Mouse (Mus musculus) right cerebral cortex, postnatal 14 days (tissue): ENCODE results near the gene St6gal1.

ENCODE experiments used
- DNase-seq: peaks from one replicate; pipeline ENCODE4 v3.0.0; 2022

The St6gal1 gene

DNA sequence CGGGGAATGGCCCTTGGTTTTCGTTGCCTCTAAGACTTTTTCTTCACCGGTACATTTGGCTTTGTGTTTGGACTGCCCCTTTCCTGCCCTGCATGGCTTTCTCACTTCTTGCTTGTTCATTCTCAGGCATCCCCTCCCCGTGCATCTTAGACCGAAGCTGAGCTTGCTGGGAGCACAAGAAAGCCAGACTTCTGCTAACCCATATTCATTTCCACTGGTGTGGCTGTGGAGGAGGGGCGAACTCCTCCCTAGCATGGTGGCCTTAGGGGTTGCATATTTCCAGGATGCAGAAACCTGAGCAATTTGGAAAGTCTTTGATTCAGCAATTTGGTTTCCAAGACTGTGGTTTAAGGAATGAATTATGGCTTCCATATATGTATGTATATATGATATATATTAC, 29.1 kb downstream of the St6gal1 start:
- no peak for DNase-seq

DNA sequence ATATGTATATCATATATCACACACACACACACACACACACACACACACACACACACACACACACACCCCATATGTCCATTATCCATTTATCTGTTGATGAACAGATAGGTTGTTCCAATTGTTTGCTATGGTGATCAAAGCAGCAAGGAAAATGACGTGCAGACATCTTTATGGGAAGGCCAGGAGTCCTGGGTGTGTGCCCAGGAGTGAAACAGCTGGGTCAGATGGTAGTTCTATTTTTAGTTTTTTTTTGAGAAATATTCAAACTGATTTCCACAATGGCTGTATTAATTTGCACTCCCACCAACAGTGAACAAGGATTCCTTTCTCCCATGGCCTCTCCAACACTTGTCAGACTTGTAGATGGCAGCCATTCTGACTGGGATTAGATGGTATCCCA, 29.5 kb downstream of the St6gal1 start:
- DNase-seq, result no peak

DNA sequence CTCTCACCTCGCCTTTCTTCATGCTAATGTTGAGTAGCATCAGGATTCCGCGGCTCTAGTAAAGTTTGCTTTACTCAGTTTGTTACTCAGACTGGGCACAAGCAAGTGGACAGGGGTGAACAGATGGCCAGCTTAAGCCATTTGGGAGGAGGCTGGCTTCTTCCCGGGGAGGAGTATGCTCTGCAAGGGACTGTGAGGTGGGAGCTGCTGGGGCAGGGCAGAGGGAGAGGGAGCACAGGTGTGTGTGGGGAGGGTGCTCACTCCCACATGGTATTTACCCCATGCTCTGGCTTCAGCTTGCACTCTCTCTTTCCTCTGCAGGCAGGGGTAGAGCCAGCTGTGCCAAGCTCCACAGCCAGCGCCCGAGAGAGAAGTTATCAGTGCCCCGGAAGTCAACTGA, 32.1 kb downstream of the St6gal1 start:
- DNase-seq, result no peak

DNA sequence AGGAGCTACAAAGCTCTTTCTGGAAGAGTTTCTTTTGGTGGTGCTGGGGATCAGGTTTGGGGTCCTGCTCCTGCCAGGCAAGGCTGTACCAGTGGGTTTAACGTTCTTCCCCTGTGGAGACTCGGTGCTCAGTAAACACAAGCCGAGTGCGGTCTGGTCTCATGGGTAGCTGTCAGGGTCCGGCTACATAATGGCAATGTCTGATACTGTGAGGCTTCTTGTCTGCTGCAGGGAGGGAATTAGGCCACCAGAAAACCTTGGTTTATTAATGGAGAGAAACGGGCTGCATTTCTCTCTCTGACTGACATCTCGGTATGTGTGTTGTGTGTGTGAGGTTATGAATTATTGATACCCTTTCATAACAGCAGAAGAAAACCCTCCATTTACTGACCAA, 33.9 kb downstream of the St6gal1 start:
- DNase-seq, result no peak

GRCm38 (mm10) chr16:23258823-23259457, 34.4 kb downstream of the St6gal1 start:
- no peak for DNase-seq

DNA sequence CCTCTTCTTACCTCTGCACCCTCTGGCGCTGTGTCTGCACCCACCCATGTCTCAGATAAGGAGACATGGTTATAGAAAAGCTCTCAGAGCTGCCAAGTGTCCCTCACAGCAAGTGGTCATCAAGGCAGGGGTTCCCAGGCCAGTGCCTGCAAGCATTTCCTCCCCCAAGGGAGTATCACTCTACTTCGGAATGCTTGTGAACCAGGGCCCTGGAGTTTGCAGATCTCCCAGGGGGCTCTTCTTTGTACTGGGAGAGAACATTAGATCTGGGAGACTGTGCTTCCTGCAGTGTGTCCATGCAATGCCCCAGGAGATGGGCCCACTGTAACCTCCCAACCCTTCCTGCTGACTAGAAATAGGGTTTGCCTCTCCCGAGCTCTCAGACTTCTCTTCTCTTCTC, 35.0 kb downstream of the St6gal1 start:
- DNase-seq, result no peak

GRCm38 (mm10) chr16:23262131-23262768, 37.7 kb downstream of the St6gal1 start:
- DNase-seq, result no peak

- DNase-seq, result no peak
Observed at GRCm38 (mm10) chr16:23262846-23263245, 38.3 kb downstream of the St6gal1 start.

GRCm38 (mm10) chr16:23264999-23265398, 40.5 kb downstream of the St6gal1 start:
- DNase-seq, result no peak

- no peak for DNase-seq
Observed at GRCm38 (mm10) chr16:23265481-23265880, 40.9 kb downstream of the St6gal1 start.

- DNase-seq, result no peak
Observed at GRCm38 (mm10) chr16:23266293-23266692, 41.8 kb downstream of the St6gal1 start.

GRCm38 (mm10) chr16:23266896-23267295, 42.4 kb downstream of the St6gal1 start:
- no peak for DNase-seq

- no peak for DNase-seq
Observed at GRCm38 (mm10) chr16:23268231-23268630, 43.7 kb downstream of the St6gal1 start.

DNA sequence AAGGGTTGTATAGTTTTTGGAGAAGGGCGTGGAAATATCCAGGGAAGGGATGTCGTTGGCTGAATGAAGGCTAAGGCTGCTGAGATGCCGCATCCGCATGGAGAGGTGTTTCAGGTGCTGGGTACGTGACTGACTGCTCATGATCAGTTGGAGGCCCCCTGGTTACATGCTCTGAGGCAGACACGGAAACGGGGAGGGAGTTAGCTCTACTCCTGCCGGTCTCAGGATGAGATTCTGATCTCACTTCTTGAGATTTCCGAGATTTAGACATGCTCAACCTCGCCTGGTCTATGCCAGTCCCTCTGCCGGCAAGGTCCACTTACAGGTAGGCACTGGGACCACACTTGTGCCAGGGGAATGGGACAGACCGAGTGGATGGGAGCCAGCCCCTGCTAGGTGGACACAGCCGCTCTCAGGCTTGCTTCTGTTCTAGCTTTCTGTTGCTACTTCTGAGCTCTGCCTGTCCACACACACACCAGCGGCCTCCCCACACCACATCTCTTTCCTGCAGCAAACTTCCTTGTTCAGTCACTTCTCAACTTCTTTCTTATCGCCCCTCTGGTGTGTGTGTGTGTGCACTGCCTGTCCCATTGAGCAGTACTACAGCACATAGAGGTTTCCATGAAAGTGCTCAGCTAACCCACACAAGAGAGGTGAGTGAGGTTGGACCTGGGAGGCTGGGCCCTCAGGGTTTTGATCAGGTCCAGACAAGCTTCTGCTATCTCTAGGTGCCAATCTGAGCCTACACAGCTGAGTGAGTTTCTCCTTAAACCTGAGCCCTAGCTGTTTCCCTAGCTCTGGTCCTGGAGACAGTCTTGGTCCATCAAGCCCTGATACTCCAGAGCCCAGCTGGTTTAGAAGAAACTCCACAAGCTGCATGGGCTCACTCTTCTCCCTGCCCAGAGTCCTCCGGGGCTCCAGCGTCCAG, 44.8 kb downstream of the St6gal1 start:
- DNase-seq, result no peak

DNA sequence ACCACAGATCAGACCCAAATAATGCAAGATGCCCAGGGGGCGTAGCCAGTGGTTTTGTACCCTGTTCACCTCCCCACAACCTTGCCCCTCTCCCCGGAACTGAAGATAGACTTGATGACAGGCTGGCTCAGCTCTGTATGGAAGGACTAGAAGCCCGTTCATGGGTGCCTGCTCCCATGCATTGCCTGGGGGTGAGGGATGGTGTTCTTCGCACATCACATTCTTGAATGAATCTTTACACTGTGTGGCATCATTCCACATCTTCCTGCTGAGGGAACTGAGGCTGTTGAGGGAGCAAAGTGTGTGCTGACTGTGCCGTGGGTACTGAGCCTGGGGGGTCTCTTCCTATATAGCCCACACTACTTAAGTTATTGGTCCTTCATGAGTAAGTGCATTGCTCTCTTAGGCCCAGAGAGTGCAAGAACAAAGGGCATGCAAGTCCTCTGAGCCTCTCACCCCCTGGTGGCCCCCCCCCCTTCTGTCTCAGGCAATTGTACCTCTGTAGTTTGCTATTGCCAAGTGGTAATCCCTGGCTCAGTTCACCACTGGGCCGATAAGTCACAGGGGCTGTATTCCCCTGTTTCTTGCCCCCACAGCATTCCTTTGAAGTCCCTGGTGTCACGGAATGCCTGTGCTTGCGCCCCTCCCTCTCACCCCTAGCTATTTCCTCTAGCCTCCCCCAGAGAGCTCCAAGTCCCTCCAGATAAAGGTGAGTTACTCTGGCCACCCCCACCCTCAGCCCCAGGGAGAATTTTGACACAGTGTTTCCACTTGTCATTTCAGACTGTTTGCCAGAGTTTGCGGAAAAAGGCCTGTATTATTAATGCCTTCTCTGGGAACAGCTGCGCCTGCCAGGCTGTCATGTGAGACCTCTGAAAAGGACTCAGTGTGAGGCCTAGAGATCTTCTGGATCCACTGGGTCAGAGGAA, 45.7 kb downstream of the St6gal1 start:
- DNase-seq, result no peak

DNA sequence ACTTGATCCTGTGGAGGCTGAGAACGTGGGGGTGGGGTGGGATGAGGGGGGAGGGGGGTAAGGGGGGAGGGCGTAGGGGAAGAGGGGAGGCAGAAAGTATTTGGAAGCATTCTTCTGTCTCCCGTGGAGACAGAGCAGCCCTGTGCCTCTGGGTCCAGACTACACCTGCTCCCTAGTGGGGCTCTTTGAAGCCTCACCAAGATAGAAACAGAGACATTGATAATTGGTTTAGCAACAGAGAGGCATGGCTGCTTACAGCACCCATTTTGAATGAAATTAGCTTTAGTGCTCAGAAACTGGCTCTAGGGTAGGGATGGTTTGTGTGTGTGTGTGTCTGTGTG, 46.3 kb downstream of the St6gal1 start:
- DNase-seq, result no peak

DNA sequence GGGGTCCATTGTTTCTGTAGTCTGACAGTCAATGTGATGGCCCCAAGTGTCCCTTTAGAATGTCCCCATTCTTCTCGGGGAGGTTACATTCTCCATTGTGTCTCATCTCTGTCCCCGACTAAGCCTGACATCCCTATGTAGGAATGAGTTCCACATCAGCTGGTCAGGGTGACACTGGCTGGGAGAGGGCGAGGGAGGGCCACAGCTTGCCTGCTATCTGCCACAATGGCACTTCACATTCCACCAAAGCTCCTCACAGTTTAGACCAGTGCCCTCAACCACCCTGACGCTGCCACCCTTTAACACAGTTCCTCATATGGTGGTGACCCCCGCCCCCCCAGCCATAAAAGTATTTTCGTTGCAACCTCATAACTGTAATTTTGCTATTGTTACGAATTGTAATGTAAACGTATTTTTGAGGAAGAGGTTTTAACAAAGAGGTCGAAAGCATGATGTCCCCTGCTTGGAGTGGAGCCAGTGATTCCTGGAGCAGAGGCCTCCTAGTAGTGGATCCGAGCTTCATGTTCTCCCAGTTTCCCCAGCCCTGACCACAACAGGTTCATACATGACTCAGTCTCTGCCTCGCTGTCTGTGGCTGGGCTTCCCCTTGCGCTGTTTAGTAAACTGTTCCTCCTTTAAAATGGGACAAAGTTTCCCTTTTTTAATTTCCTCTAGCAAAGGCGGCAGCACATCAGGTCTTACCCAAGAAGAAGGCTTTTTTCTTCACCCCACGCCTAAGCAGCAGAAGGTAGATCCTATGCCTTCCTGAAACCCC, 47.4 kb downstream of the St6gal1 start:
- DNase-seq, result no peak

DNA sequence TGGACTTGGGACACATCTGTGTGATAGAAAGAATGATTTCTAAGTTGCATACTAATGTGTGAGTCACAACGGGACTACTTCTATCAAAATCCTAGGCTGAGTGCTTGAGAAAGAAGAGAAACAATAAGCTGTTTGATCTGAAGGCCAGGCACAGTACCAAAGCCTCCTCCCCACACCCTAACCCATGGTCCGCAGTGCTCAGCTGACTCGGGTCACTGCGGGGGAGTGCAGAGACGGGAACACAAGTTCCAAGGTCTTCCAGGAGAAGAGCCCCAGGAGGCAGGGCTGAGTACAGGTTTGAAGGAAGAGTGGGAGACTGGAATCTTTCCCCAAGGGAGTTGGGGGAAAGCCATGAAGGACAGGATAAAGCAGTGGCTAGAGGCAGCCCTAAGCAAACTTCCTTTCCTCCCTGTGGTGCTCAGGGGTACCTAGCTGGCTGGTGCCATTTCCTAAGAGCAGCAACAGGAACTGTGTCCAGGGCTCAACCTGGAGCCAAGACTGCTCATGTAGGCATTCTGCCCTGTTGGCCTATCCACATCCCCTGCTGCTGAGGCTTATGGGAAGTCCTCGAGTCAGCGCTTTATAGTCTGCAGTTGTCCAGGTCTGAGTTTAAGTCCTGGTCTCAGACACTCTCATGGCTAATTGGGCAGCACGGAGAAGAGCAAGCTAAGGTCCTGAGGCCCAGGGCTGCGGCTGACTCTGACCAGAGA, 48.1 kb downstream of the St6gal1 start:
- no peak for DNase-seq

- no peak for DNase-seq
Observed at GRCm38 (mm10) chr16:23274005-23274404, 49.5 kb downstream of the St6gal1 start.

GRCm38 (mm10) chr16:23274606-23275310, 50.2 kb downstream of the St6gal1 start:
- DNase-seq, result no peak

DNA sequence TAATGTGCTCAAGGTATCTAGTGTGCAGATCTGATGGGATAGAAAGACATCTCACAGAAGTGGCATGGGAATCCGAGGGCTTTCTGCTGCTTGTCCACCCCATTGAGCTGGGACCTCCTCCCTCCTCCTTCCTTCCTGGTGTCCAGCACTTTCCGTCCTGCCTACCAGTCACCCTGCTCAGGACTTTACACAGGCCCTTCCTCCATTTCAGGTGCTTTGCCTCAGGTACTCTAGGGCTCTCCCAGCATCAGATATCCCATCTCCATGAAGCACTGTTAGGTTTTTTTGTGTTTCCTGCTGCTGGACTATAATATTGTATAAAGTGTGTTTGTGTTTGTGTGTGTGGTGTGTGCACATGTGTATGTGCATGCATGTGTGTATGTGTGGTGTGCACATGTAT, 51.1 kb downstream of the St6gal1 start:
- DNase-seq, result no peak
